Mouse (Mus musculus): ENCODE measurements at regions not wholly inside any gene's neighbourhood (a gene's known extent, or its start where the extent isn't known, plus 50 kb on each side); places are given as distances from the start of the nearest gene placed in this dataset.

DNA sequence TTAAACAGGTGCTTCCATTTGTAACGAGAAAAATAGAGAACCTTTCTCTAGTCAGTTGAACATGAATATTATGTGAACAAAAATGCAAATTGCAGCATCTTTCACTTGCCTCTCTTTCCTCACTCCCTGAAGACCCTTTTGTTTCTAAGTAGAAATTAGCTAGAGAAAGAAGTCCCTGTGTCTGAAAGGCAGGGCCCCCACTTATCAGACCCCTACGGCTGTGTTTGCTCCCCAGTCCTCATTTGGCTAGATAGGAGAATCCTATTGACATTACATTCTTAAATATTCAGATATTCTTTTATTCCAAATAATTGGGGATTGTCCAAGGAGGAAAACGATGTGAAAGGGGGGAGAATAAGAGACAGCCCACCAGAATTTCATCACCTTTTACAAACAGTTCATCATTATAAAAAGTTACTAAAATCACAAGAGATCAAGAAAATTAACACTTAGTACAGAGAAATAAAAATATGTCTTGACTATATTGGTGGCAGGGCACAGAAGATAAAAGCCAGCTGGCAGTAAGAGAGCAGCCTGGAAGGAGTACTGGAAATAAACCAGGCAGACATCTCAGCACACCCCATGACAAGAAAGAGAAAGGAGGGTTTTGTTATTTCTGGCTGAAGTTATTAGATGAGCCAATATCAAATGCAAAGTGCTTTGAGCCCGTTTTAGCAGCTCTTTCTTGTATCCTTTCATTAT, 687.3 kb upstream of the Nrsn1 start:
- Histone ChIP-seq H3K9ac (ENCODE audit: control insufficient read depth, low read depth, low read length, poor library complexity, severe bottlenecking) (no peak overlapping the region), H3K4me1 (ENCODE audit: control insufficient read depth in 1 of 2, insufficient read depth in 2 of 2, low read length in 2 of 2) (no peaks in the 10 kb centered on the region), H3K27me3 (ENCODE audit: control insufficient read depth in 1 of 2, insufficient read depth in 2 of 2, low read length in 2 of 2) (no peaks in the 10 kb centered on the region), H3K9me3 (replicated peaks; ENCODE audit: insufficient read depth, low read length) (no peaks in the 10 kb centered on the region), H3K4me3 (ENCODE audit: control insufficient read depth in 1 of 2, insufficient read depth in 1 of 2, low read depth in 2 of 2, low read length in 2 of 2) (no peak overlapping the region), H3K36me3 (ENCODE audit: control insufficient read depth in 1 of 2, insufficient read depth in 2 of 2, low read length in 2 of 2) (no peaks in the 10 kb centered on the region), H3K79me2 (ENCODE audit: control insufficient read depth, insufficient read depth, low read length, poor library complexity) (no peaks in the 10 kb centered on the region), H3K27ac (ENCODE audit: control insufficient read depth, low read depth, low read length) (no peak overlapping the region)
- DNase-seq (ENCODE audit: low read depth, low spot score), result no peak
- no peak for TF ChIP-seq POLR2AphosphoS2 (IDR thresholded peaks at IDR 0.05; ENCODE audit: low read length)
- no peak for TF ChIP-seq ETS1 (IDR thresholded peaks at IDR 0.05; ENCODE audit: low read depth, low read length)

DNA sequence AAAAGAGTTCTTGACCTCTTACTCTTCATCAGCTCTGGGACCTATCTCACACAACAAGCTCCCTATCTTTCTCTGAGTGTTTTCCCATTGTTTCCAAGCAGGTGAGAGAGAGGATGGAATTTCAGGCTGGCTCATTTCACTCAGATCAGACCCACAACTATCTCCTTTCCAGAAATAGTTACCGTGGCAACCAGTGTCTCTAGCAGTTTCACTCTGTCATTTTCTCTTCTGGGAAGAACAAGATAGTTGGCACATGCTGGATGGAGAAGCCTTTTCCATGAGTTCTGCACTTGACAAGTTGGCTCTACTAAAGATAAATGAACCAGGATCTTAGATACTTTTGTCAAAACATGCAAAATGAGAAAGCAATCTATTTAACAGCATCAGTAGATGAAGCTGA, 667.3 kb upstream of the Nrsn1 start:
- H3K36me3 ChIP-seq (ENCODE audit: control insufficient read depth in 1 of 2, insufficient read depth in 2 of 2, low read length in 2 of 2), result no peaks in the 10 kb centered on the region
- no peaks in the 10 kb centered on the region for H3K79me2 ChIP-seq (ENCODE audit: control insufficient read depth, insufficient read depth, low read length, poor library complexity)
- DNase-seq (ENCODE audit: low read depth, low spot score), result no peak
- H3K9me3 ChIP-seq (replicated peaks; ENCODE audit: insufficient read depth, low read length), result no peaks in the 10 kb centered on the region
- no peak overlapping the region for H3K9ac ChIP-seq (ENCODE audit: control insufficient read depth, low read depth, low read length, poor library complexity, severe bottlenecking)
- H3K27ac ChIP-seq (ENCODE audit: control insufficient read depth, low read depth, low read length), result no peak overlapping the region
- TF ChIP-seq CHD2 (IDR thresholded peaks at IDR 0.05; ENCODE audit: low read length) (no peak), GATA1 (IDR thresholded peaks at IDR 0.05; ENCODE audit: low read depth, low read length) (no peak), CTCF (IDR thresholded peaks at IDR 0.05 in 2 of 3, conservative IDR thresholded peaks at IDR 0.05 in 1 of 3; ENCODE audit: control insufficient read depth in 1 of 3, insufficient read depth in 1 of 3, low read depth in 2 of 3, low read length in 3 of 3, poor library complexity in 1 of 3, severe bottlenecking in 1 of 3) (no peak), RAD21 (IDR thresholded peaks at IDR 0.05; ENCODE audit: low read depth, low read length) (no peak), TCF12 (IDR thresholded peaks at IDR 0.05; ENCODE audit: low read depth, low read length) (no peak)
- H3K4me1 ChIP-seq (ENCODE audit: control insufficient read depth in 1 of 2, insufficient read depth in 2 of 2, low read length in 2 of 2), result no peaks in the 10 kb centered on the region
- H3K27me3 ChIP-seq (ENCODE audit: control insufficient read depth in 1 of 2, insufficient read depth in 2 of 2, low read length in 2 of 2), result no peaks in the 10 kb centered on the region
- no peak overlapping the region for H3K4me3 ChIP-seq (ENCODE audit: control insufficient read depth in 1 of 2, insufficient read depth in 1 of 2, low read depth in 2 of 2, low read length in 2 of 2)

DNA sequence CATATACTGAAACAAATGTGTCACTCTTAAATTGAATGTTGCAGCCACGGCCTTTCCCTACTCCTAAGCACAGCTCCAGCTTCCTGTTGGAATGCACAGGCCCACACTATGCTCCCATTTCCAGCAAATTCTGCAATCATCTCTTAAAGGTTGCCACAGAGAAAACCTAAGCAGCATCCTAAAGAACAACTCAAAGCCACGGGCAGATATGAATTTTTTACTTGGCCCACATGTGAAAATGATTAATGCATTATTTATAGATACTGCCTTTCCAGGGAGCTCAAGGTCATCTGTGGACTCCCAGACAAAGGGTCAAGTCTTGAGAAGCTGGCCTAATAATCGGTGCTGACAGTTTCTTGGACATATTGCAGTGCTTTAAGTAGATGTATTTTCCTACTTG, 663.5 kb upstream of the Nrsn1 start:
- Histone ChIP-seq H3K27me3 (ENCODE audit: control insufficient read depth in 1 of 2, insufficient read depth in 2 of 2, low read length in 2 of 2) (no peaks in the 10 kb centered on the region), H3K79me2 (ENCODE audit: control insufficient read depth, insufficient read depth, low read length, poor library complexity) (no peaks in the 10 kb centered on the region), H3K27ac (ENCODE audit: control insufficient read depth, low read depth, low read length) (no peak overlapping the region), H3K9me3 (replicated peaks; ENCODE audit: insufficient read depth, low read length) (no peaks in the 10 kb centered on the region), H3K9ac (ENCODE audit: control insufficient read depth, low read depth, low read length, poor library complexity, severe bottlenecking) (no peak overlapping the region), H3K36me3 (ENCODE audit: control insufficient read depth in 1 of 2, insufficient read depth in 2 of 2, low read length in 2 of 2) (no peaks in the 10 kb centered on the region), H3K4me3 (ENCODE audit: control insufficient read depth in 1 of 2, insufficient read depth in 1 of 2, low read depth in 2 of 2, low read length in 2 of 2) (no peak overlapping the region), H3K4me1 (ENCODE audit: control insufficient read depth in 1 of 2, insufficient read depth in 2 of 2, low read length in 2 of 2) (no peaks in the 10 kb centered on the region)
- TF ChIP-seq RAD21 (IDR thresholded peaks at IDR 0.05; ENCODE audit: low read depth, low read length) (no peak), UBTF (IDR thresholded peaks at IDR 0.05; ENCODE audit: borderline replicate concordance, insufficient read depth, low read depth, low read length) (no peak), USF2 (IDR thresholded peaks at IDR 0.05; ENCODE audit: borderline replicate concordance in 1 of 2, insufficient read depth in 1 of 2, low read depth in 1 of 2, low read length in 2 of 2) (no peak), NELFE (IDR thresholded peaks at IDR 0.05; ENCODE audit: low read depth, low read length) (no peak), TAL1 (IDR thresholded peaks at IDR 0.05; ENCODE audit: low read length) (no peak), RCOR1 (IDR thresholded peaks at IDR 0.05; ENCODE audit: low read depth, low read length) (no peak), TBP (IDR thresholded peaks at IDR 0.05; ENCODE audit: low read depth, low read length) (no peak), CHD2 (IDR thresholded peaks at IDR 0.05; ENCODE audit: low read length) (no peak), USF1 (IDR thresholded peaks at IDR 0.05; ENCODE audit: low read depth, low read length) (no peak)
- no peak for DNase-seq (ENCODE audit: low read depth, low spot score)

All from MEL (cell line).